Mouse (Mus musculus) B cell, adult 2 months (primary cell): ENCODE measurements around the gene Oca2.

Source experiments
- DNase-seq, 2 experiments: peaks; one replicate each; pipeline ENCODE4 v3.0.0; 2022

The Oca2 gene

GRCm38 (mm10) chr7:56388295-56388694 lies 148.7 kb downstream of the Oca2 start:
- DNase-seq = no peak

- DNase-seq = no peak
Measured at GRCm38 (mm10) chr7:56418182-56418836, 178.7 kb downstream of the Oca2 start.

- DNase-seq = no peak
Measured at GRCm38 (mm10) chr7:56419253-56419844, 179.8 kb downstream of the Oca2 start.

GRCm38 (mm10) chr7:56421946-56422345 lies 182.4 kb downstream of the Oca2 start:
- no peak for DNase-seq

- no peak for DNase-seq
Measured at GRCm38 (mm10) chr7:56423548-56423947, 184.0 kb downstream of the Oca2 start.

GRCm38 (mm10) chr7:56460814-56461520 lies 221.4 kb downstream of the Oca2 start:
- no peak for DNase-seq

GRCm38 (mm10) chr7:56498242-56498641 lies 258.7 kb downstream of the Oca2 start:
- DNase-seq = no peak

- no peak for DNase-seq
Measured at GRCm38 (mm10) chr7:56499319-56499718, 259.8 kb downstream of the Oca2 start.

- DNase-seq = no peak
Measured at GRCm38 (mm10) chr7:56499767-56500166, 260.2 kb downstream of the Oca2 start.

GRCm38 (mm10) chr7:56500438-56500837 lies 260.9 kb downstream of the Oca2 start:
- no peak for DNase-seq

- DNase-seq = no peak
Measured at GRCm38 (mm10) chr7:56518581-56518980, 279.0 kb downstream of the Oca2 start.

GRCm38 (mm10) chr7:56519741-56520140 lies 280.2 kb downstream of the Oca2 start:
- DNase-seq = no peak

GRCm38 (mm10) chr7:56534856-56535255 lies 295.3 kb downstream of the Oca2 start:
- no peak for DNase-seq

- no peak for DNase-seq
Measured at GRCm38 (mm10) chr7:56549226-56549625, 309.7 kb downstream of the Oca2 start.

- DNase-seq = no peak
Measured at GRCm38 (mm10) chr7:56551804-56552203, 312.2 kb downstream of the Oca2 start.
